Mouse (Mus musculus) liver, embryonic 15.5 days (tissue): ENCODE results near the gene Ndufaf2. TPM values are rescaled to one million over a fixed set of nuclear protein-coding genes. Genes with fewer than 3 reads are reported as not detected.

ENCODE experiments used
- ATAC-seq: fragments of 200-750 bp; cut with Nextera tagmentation; 2 replicates; pipeline ENCODE4 v1.8.0; 2017; ENCODE audit warnings: moderate number of reproducible peaks, mild to moderate bottlenecking, moderate library complexity; ENCODE audit not compliant: insufficient read depth
- H3K27ac ChIP-seq: fragments of 300-500 bp; sonication (generic); replicated peaks from 2 replicates; pipeline ENCODE4 v1.5.1; 2015; ENCODE audit warnings: mild to moderate bottlenecking, inconsistent platforms
- H3K27me3 ChIP-seq: fragments of 300-500 bp; sonication (generic); 2 replicates; pipeline ENCODE4 v1.6.1; 2015; ENCODE audit warnings: mild to moderate bottlenecking, inconsistent platforms
- H3K36me3 ChIP-seq: fragments of 300-500 bp; sonication (generic); replicated peaks from 2 replicates; pipeline ENCODE4 v1.6.1; 2015; ENCODE audit warnings: moderate library complexity, mild to moderate bottlenecking, inconsistent platforms
- H3K4me1 ChIP-seq: fragments of 300-500 bp; sonication (generic); replicated peaks from 2 replicates; pipeline ENCODE4 v1.6.1; 2015; ENCODE audit warnings: inconsistent platforms
- H3K4me2 ChIP-seq: fragments of 300-500 bp; sonication (generic); 2 replicates; pipeline ENCODE4 v1.6.1; 2015; ENCODE audit warnings: moderate library complexity, mild to moderate bottlenecking, inconsistent platforms
- H3K4me3 ChIP-seq: fragments of 300-500 bp; sonication (generic); replicated peaks from 2 replicates; pipeline ENCODE4 v1.5.1; 2015; ENCODE audit warnings: mild to moderate bottlenecking, inconsistent platforms
- H3K9ac ChIP-seq: fragments of 300-500 bp; sonication (generic); 2 replicates; pipeline ENCODE4 v1.6.1; 2015; ENCODE audit warnings: moderate library complexity, mild to moderate bottlenecking, inconsistent platforms
- H3K9me3 ChIP-seq: fragments of 300-500 bp; sonication (generic); replicated peaks from 2 replicates; pipeline ENCODE4 v1.6.1; 2016; ENCODE audit warnings: inconsistent platforms
- WGBS: fragments of 180-500 bp; shearing (Covaris S2); methylation state at CpG from one replicate; pipeline ENCODE4 v1.1.7; 2015; ENCODE audit warnings: mixed read lengths; ENCODE audit not compliant: insufficient replicate concordance; 5-methylcytosine and 5-hydroxymethylcytosine counted together
- polyA plus RNA-seq: library from polyadenylated mRNA; unstranded; fragments of >200 nt; fragmentation: Nextera tagmentation; extraction: Ambion mirVana; gene quantifications from 2 replicates; pipeline ENCODE4 v1.2.1, GENCODE M21; 2015

Gene Ndufaf2
- polyA plus RNA-seq, 1 experiment from 2014 or later: 23.8 TPM

DNA sequence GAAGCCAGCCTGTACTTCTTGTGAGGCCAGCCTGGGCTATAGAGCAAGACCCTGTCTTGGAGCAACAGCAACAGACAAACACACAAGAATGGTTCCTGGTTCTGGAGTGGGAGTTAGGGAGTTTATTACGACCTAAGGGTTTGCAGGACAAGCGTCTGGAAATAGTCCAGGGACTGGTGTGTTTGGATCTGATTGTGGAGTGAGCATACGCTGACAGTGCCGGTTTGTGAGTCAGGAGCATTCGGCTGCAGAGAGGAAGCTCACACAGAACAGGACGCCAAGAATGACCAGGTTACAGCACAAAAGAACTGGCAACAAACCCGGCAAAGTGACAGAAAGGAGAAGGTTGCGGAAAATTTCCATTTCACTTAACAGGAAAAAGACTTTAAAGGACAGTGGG lies 12.1 kb upstream of the Ndufaf2 start:
- Histone ChIP-seq H3K36me3 (peaks cover 39% of the 10 kb centered on the region), H3K27me3 (no peaks in the 10 kb centered on the region), H3K4me3 (no peak overlapping the region), H3K4me2 (no peak overlapping the region), H3K9ac (no peak overlapping the region), H3K4me1 (no peaks in the 10 kb centered on the region), H3K9me3 (no peaks in the 10 kb centered on the region), H3K27ac (no peak overlapping the region)
- 69% methylated on average over 8 of the region's 8 CpGs for WGBS
- ATAC-seq: no peak

DNA sequence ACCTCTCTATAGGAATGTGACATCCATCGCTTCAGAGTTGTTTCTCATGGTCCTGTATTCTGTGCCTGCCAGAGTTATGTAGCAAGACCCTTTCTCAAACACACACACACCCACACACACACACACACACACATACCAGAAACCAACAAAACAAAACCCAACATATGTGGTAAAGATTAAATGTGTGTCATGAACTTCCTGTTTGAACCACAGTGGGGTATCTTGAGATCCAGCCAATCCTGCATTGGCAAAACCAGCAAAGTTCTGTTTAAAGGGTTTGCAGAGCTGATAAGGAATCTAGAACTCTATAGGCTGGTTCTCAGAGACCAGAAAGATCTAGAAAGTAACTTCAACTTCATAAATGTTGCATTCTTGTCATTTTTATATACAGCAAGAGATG lies 11.6 kb upstream of the Ndufaf2 start:
- no peak for ATAC-seq
- H3K9ac ChIP-seq: no peak overlapping the region
- no peak overlapping the region for H3K27ac ChIP-seq
- peaks cover 39% of the 10 kb centered on the region for H3K36me3 ChIP-seq
- H3K4me3 ChIP-seq: no peak overlapping the region
- WGBS: 91% methylated on average over 1 of the region's 1 CpGs
- no peak overlapping the region for H3K4me2 ChIP-seq
- H3K27me3 ChIP-seq: no peaks in the 10 kb centered on the region
- no peaks in the 10 kb centered on the region for H3K4me1 ChIP-seq
- H3K9me3 ChIP-seq: no peaks in the 10 kb centered on the region

DNA sequence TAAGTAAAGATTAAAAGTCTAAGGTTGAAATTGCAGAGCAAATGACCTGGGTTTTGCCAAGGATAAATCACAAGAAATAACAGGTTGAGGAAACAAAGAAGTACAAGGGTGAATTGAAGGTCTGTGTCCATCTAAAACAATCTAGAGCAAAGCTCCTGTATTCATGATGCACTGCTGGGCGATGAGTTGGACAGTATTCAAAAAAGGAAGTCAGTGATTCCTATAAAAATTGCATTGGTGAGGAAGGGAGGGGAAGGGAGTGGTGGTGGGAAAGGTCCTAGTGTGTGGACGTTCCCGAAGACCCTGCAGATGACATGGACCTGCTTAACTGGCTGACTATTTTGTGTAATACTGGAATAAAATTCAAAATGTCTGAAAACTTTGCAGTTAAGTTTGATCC lies 6.2 kb upstream of the Ndufaf2 start:
- H3K36me3 ChIP-seq: 0 out of 2 replicates have a peak, but pooled peaks cover 5% of the 10 kb centered on the region
- no peak overlapping the region for H3K4me2 ChIP-seq
- no peaks in the 10 kb centered on the region for H3K9me3 ChIP-seq
- no peak for ATAC-seq
- H3K27me3 ChIP-seq: no peaks in the 10 kb centered on the region
- no peak overlapping the region for H3K4me3 ChIP-seq
- H3K4me1 ChIP-seq: peaks cover 10% of the 10 kb centered on the region
- H3K27ac ChIP-seq: no peak overlapping the region
- WGBS: 72% methylated on average over 3 of the region's 3 CpGs
- no peak overlapping the region for H3K9ac ChIP-seq

DNA sequence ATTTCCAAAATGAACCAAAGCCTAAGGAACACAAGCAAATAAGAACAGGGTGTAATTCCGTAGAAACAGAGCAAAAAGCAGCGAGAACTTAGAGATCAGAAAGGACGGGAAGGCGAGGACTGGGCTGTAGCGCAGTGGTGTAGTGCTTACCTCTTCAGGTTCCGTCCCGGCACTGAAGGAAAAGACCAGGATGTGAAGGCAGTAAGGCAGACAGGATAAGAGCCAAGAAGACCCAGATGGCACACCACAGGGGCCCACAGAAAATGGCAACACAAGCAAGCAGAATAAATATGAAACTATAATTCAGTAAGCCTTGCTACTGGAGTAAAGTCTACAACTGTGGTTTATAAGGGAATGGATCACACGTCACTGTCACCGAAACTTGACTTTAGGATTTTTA lies 5.5 kb upstream of the Ndufaf2 start:
- H3K9me3 ChIP-seq: no peaks in the 10 kb centered on the region
- H3K9ac ChIP-seq: no peak overlapping the region
- no peak overlapping the region for H3K27ac ChIP-seq
- no peak overlapping the region for H3K4me3 ChIP-seq
- WGBS: 85% methylated on average over 9 of the region's 9 CpGs
- H3K27me3 ChIP-seq: no peaks in the 10 kb centered on the region
- no peak overlapping the region for H3K4me2 ChIP-seq
- H3K36me3 ChIP-seq: 0 out of 2 replicates have a peak, but pooled peaks cover 5% of the 10 kb centered on the region
- peaks cover 17% of the 10 kb centered on the region for H3K4me1 ChIP-seq
- no peak for ATAC-seq

DNA sequence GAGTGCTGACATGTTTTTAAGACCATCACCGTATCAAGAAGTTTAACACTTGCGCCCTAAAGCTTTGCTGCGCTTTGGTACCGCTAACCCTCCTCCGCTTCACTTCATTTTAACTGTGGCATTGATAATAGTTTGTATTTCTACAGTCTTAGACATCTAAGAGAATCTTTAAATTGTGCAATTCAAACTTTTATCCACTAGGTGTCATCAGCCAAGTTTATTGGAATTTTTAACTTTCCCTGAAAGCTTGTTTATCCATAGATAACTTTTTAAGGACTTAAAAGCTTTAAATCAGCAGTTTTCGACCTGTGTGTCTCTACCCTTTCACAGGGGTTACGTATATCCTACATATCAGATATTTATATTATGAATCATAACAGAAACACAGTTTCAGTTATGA lies 1.5 kb upstream of the Ndufaf2 start:
- Histone ChIP-seq H3K27ac (no peak overlapping the region), H3K4me3 (peak overlapping the region; percentile 91), H3K4me1 (peaks cover 30% of the 10 kb centered on the region), H3K9ac (no peak overlapping the region), H3K27me3 (no peaks in the 10 kb centered on the region), H3K9me3 (no peaks in the 10 kb centered on the region), H3K36me3 (0 out of 2 replicates have a peak, but pooled peaks cover 5% of the 10 kb centered on the region), H3K4me2 (peak overlapping the region; percentile 91)
- WGBS: 54% methylated on average over 7 of the region's 7 CpGs
- no peak for ATAC-seq

DNA sequence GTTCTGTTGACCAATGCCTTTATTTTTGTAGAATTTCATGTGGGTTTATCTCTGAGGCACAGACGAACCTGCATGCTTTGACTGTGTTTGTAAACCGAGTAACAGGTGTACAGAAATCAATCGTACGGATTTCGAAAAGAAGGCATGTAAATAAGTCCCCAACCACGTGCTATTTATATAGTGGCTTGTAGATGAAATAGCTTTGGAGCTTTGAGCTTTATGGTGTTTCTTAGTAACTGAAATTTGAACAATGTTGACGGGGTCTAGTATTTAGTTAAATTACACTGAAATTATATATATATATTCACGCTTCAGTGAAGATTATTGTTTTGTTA lies 785 bp upstream of the Ndufaf2 start:
- Histone ChIP-seq H3K27me3 (no peaks in the 10 kb centered on the region), H3K4me2 (peak overlapping the region; percentile 91), H3K4me3 (peak overlapping the region; percentile 91), H3K9me3 (no peaks in the 10 kb centered on the region), H3K9ac (peak overlapping the region; percentile 67), H3K4me1 (peaks cover 30% of the 10 kb centered on the region), H3K36me3 (0 out of 2 replicates have a peak, but pooled peaks cover 5% of the 10 kb centered on the region), H3K27ac (peak overlapping the region; percentile 29; the same call in 1 of the 2 replicates)
- no peak for ATAC-seq
- 3% methylated on average over 8 of the region's 8 CpGs for WGBS

DNA sequence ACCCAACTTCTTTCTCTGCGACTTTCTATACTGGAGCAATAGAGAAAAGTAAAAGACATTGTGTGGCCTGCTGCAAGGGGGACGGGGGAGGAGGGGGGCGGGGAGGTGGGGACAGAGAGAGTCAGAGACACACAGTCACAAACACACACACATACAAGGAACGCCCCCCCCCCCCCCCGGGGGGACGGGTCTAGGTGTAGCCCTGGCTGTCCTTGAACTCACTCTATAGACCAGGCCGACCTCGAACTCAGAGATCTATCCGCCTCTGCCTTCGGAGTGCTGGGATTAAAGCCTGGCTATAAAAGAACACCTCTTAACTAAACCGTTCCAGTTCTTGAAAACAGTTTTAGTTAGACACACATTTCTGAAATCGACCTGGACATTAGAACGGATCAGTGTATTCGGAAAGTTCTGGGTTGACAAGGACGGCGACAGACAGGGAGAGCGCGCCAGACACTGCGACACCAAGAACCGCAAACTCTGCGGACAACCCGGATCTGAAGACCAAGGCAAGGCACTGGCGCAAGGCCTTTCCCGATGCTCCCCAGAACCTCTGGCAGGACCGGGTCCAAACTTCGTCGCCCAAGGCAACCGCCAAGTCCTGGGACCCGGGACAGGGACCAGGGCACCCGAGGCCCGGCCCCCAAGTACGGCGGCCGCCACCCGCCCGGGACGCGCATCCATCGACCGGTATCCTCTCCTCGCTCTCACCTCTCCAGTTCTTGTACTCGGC lies 525 bp downstream of the Ndufaf2 start:
- Histone ChIP-seq H3K4me2 (peak overlapping the region; percentile 91), H3K27ac (0 out of 2 replicates have a peak overlapping the region, but pooled peaks have one; percentile 31), H3K36me3 (0 out of 2 replicates have a peak, but pooled peaks cover 2% of the 10 kb centered on the region), H3K27me3 (no peaks in the 10 kb centered on the region), H3K4me3 (peak overlapping the region; percentile 91), H3K9ac (peak overlapping the region; percentile 67), H3K9me3 (no peaks in the 10 kb centered on the region), H3K4me1 (peaks cover 30% of the 10 kb centered on the region)
- 3% methylated on average over 41 of the region's 42 CpGs for WGBS
- ATAC-seq: peak; percentile 69

DNA sequence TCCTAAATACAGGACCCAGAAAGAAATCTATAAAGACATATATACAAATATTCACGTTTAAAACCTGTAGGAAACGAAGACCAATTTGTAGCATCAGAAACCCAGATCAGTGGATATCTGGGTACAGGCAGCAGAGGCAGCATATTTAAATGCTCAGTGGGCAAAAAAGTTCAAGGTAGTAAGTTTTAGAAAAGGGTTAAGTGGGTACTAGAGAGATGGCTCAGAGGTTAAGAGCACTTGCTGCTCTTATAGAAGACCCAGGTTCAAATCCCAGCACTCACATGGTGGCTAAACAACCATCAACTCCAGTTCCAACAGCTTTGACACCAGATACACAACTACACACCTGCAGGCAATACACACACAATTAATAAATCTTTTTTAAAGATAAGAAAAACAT lies 1.3 kb downstream of the Ndufaf2 start:
- Histone ChIP-seq H3K9ac (no peak overlapping the region), H3K4me2 (peak overlapping the region; percentile 91; the same call in 1 of the 2 replicates), H3K4me3 (no peak overlapping the region), H3K27ac (no peak overlapping the region), H3K9me3 (no peaks in the 10 kb centered on the region), H3K4me1 (peaks cover 34% of the 10 kb centered on the region), H3K27me3 (no peaks in the 10 kb centered on the region), H3K36me3 (no peaks in the 10 kb centered on the region)
- 60% methylated on average over 2 of the region's 2 CpGs for WGBS
- ATAC-seq: no peak

DNA sequence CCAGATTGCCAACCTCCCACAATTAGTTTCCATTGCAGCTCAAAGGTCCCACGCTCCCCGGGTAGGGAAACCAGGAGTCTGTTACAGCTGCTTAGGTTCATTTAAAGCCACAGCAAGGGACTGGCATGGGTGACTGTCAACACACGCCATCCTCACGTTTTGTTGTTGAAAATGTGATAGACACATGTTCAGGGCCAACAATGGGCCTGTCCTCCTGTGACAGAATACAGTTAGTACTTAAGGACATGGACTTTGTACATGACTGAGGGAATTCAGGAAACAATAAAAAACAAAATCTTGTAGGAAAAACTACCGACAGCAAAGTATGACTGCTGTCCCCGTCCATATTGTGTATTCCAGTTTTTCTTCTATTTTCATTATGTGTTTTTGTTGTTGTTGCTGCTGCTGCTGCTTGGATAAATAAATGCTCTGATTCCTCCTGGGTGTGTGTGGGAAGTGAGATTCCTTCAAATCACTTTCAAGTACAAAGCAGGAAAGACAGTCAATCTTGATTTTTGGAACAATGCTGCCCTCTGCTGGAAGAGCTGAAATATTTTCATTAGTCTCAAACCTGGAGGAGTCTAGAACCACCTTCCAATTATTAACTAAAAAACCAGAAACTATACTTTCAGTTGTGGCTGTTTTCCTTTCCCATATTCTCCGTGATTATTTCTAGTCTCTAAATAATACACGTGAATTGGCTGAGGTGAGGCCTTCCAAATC lies 5.6 kb downstream of the Ndufaf2 start:
- ATAC-seq: no peak
- H3K9me3 ChIP-seq: no peaks in the 10 kb centered on the region
- WGBS: 64% methylated on average over 8 of the region's 8 CpGs

DNA sequence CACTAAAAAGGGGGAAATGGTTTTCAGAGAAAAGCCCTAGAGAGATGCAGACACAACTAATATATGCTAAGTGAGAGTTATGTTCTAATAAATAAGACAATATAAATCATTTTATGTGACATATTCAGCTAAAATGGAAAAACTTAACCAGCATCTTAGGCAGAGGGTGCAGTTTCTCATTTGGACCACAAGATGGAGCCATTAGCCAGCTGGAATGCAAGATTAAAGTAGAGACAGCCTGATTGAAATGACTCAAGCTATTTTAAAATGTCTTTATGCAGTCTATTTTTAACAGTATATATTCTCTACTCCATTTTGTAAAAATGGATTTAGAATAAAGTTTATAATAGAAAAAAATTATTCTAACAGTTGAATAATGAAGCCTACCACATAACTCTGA lies 6.6 kb downstream of the Ndufaf2 start:
- no peak for ATAC-seq
- Histone ChIP-seq H3K9ac (no peak overlapping the region), H3K36me3 (no peaks in the 10 kb centered on the region), H3K4me1 (peaks cover 4% of the 10 kb centered on the region), H3K4me3 (no peak overlapping the region), H3K27me3 (no peaks in the 10 kb centered on the region), H3K4me2 (no peak overlapping the region), H3K27ac (no peak overlapping the region), H3K9me3 (no peaks in the 10 kb centered on the region)

More for the DNA sequence above, 5.6 kb downstream of the Ndufaf2 start:
- Histone ChIP-seq H3K27ac (no peak overlapping the region), H3K4me1 (peaks cover 12% of the 10 kb centered on the region), H3K4me3 (no peak overlapping the region), H3K36me3 (no peaks in the 10 kb centered on the region), H3K9ac (no peak overlapping the region), H3K27me3 (no peaks in the 10 kb centered on the region), H3K4me2 (no peak overlapping the region)

DNA sequence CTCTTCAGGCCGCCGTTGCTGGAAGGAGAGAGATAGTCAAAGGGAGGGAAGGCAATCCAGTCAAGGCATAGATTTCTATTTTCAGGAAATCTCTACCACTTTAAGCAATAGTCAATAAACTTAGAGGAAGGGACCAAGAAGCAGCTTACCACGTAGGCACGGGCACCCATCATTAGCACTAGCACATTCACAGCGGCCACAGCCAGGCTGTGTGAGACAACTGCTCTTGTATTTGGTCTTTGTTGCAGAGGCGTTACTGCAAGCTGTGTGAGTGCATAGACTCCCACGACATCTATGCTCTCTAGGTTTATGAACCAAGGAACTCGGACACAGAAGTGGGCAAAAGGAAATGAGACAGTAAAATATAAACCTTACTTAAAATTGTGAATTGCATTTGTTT lies 14.3 kb downstream of the Ndufaf2 start:
- Histone ChIP-seq H3K4me2 (no peak overlapping the region), H3K9me3 (no peaks in the 10 kb centered on the region)
- 78% methylated on average over 8 of the region's 8 CpGs for WGBS

More for the DNA sequence above, 14.3 kb downstream of the Ndufaf2 start:
- Histone ChIP-seq H3K9ac (no peak overlapping the region), H3K27ac (no peak overlapping the region), H3K36me3 (no peaks in the 10 kb centered on the region), H3K4me1 (no peaks in the 10 kb centered on the region), H3K4me3 (no peak overlapping the region), H3K27me3 (no peaks in the 10 kb centered on the region)
- ATAC-seq: no peak
